Mouse (Mus musculus): ENCODE measurements around the gene Gm9817.
"Not testable (repeated sequence)": the region's sequence is repeated elsewhere in the genome, so short reads cannot be mapped to it uniquely, and the experiment has no call there.

Gm9817 gene

GRCm38 (mm10) chr13:45078392-45078791 is at the start of gene Gm9817:
TSS of gene Gm9817 (plus strand) at chr13:45078692.
- DNase-seq (ENCODE audit: low read depth, low spot score) = not testable (repeated sequence)

GRCm38 (mm10) chr13:45029791-45030190 is 48.7 kb upstream of the Gm9817 start:
- no peak for DNase-seq (ENCODE audit: low read depth, low spot score)

GRCm38 (mm10) chr13:45030830-45031229 is 47.7 kb upstream of the Gm9817 start:
- DNase-seq (ENCODE audit: low read depth, low spot score) = peak; percentile 92

- no peak for DNase-seq (ENCODE audit: low read depth, low spot score)
Measured at GRCm38 (mm10) chr13:45031314-45031713, 47.2 kb upstream of the Gm9817 start.

GRCm38 (mm10) chr13:45031748-45032147 is 46.7 kb upstream of the Gm9817 start:
- DNase-seq (ENCODE audit: low read depth, low spot score) = no peak

GRCm38 (mm10) chr13:45032484-45032883 is 46.0 kb upstream of the Gm9817 start:
- DNase-seq (ENCODE audit: low read depth, low spot score) = no peak

GRCm38 (mm10) chr13:45033360-45033759 is 45.1 kb upstream of the Gm9817 start:
- no peak for DNase-seq (ENCODE audit: low read depth, low spot score)

- DNase-seq (ENCODE audit: low read depth, low spot score) = no peak
Measured at GRCm38 (mm10) chr13:45034759-45035158, 43.7 kb upstream of the Gm9817 start.

GRCm38 (mm10) chr13:45036417-45036816 is 42.1 kb upstream of the Gm9817 start:
- peak; percentile 39 for DNase-seq (ENCODE audit: low read depth, low spot score)

- no peak for DNase-seq (ENCODE audit: low read depth, low spot score)
Measured at GRCm38 (mm10) chr13:45040195-45040594, 38.3 kb upstream of the Gm9817 start.

GRCm38 (mm10) chr13:45040741-45041140 is 37.8 kb upstream of the Gm9817 start:
- no peak for DNase-seq (ENCODE audit: low read depth, low spot score)

- DNase-seq (ENCODE audit: low read depth, low spot score) = no peak
Measured at GRCm38 (mm10) chr13:45043466-45043865, 35.0 kb upstream of the Gm9817 start.

- no peak for DNase-seq (ENCODE audit: low read depth, low spot score)
Measured at GRCm38 (mm10) chr13:45049261-45050020, 29.1 kb upstream of the Gm9817 start.

- DNase-seq (ENCODE audit: low read depth, low spot score) = no peak
Measured at GRCm38 (mm10) chr13:45052805-45053204, 25.7 kb upstream of the Gm9817 start.

- DNase-seq (ENCODE audit: low read depth, low spot score) = no peak
Measured at GRCm38 (mm10) chr13:45053843-45054242, 24.6 kb upstream of the Gm9817 start.

GRCm38 (mm10) chr13:45059206-45059605 is 19.3 kb upstream of the Gm9817 start:
- no peak for DNase-seq (ENCODE audit: low read depth, low spot score)

- DNase-seq (ENCODE audit: low read depth, low spot score) = no peak
Measured at GRCm38 (mm10) chr13:45063146-45063545, 15.3 kb upstream of the Gm9817 start.

GRCm38 (mm10) chr13:45064951-45065350 is 13.5 kb upstream of the Gm9817 start:
- no peak for DNase-seq (ENCODE audit: low read depth, low spot score)

- no peak for DNase-seq (ENCODE audit: low read depth, low spot score)
Measured at GRCm38 (mm10) chr13:45070366-45070765, 8.1 kb upstream of the Gm9817 start.

GRCm38 (mm10) chr13:45075012-45075411 is 3.5 kb upstream of the Gm9817 start:
- no peak for DNase-seq (ENCODE audit: low read depth, low spot score)

GRCm38 (mm10) chr13:45075715-45076114 is 2.8 kb upstream of the Gm9817 start:
- no peak for DNase-seq (ENCODE audit: low read depth, low spot score)

- DNase-seq (ENCODE audit: low read depth, low spot score) = no peak
Measured at GRCm38 (mm10) chr13:45080771-45081170, 2.3 kb downstream of the Gm9817 start.

- DNase-seq (ENCODE audit: low read depth, low spot score) = no peak
Measured at GRCm38 (mm10) chr13:45083696-45084095, 5.2 kb downstream of the Gm9817 start.

- no peak for DNase-seq (ENCODE audit: low read depth, low spot score)
Measured at GRCm38 (mm10) chr13:45088796-45089221, 10.3 kb downstream of the Gm9817 start.

Data from skeletal muscle tissue, adult 2 months (tissue).